Mouse (Mus musculus): ENCODE measurements around the gene Gm6525. TPM values are rescaled to one million over a fixed set of nuclear protein-coding genes. Genes with fewer than 3 reads are reported as not detected.

Gene Gm6525
- polyA plus RNA-seq, 1 experiment = 0.12 TPM

DNA sequence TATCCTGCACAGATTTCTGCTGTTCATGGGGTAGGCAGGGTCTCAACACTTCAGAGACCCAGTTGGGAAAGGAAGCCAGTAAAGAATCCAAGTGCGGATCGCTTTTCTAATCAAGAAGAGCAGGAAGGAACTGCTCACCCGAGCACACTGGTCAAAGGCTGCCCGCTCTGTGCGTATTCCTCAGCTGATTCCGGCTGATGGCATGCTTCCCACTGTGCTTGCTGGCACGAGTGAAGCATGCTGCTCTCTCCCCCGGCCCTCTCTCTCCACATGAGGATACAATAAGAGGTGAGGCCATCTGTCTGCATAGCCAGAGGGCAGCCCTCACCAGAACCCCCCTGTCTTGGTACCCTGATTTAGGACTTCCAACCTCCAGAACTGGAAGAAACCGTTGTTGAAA lies 41.3 kb downstream of the Gm6525 start:
- no peaks in the 10 kb centered on the region for H3K36me3 ChIP-seq (ENCODE audit: control insufficient read depth, insufficient read depth)
- H3K79me2 ChIP-seq (ENCODE audit: control insufficient read depth, insufficient read depth) = no peaks in the 10 kb centered on the region
- H3K4me3 ChIP-seq = no peak overlapping the region
- H3K4me2 ChIP-seq (ENCODE audit: low read depth) = no peak overlapping the region
- no peak overlapping the region for H3ac ChIP-seq (ENCODE audit: control insufficient read depth, insufficient read length)
- no peaks in the 10 kb centered on the region for H3K27me3 ChIP-seq (ENCODE audit: control insufficient read depth, insufficient read depth, insufficient read length)
- no peak for TF ChIP-seq POLR2A (IDR thresholded peaks at IDR 0.05; ENCODE audit: insufficient read length, low read depth)
- TF ChIP-seq POLR2AphosphoS2 (IDR thresholded peaks at IDR 0.05; ENCODE audit: insufficient read length, low read depth) = no peak
- no peak for TF ChIP-seq E2F4 (IDR thresholded peaks at IDR 0.05; ENCODE audit: insufficient read depth)
- no peak for TF ChIP-seq MYOG (IDR thresholded peaks at IDR 0.05; ENCODE audit: control insufficient read depth in 1 of 3, insufficient read depth in 1 of 3, insufficient read length in 2 of 3, low read depth in 2 of 3)
- TF ChIP-seq CEBPB (IDR thresholded peaks at IDR 0.05; ENCODE audit: insufficient read depth, poor library complexity, severe bottlenecking) = no peak
- TF ChIP-seq REST (IDR thresholded peaks at IDR 0.05; ENCODE audit: insufficient read depth, insufficient read length) = no peak
- TF ChIP-seq USF1 (IDR thresholded peaks at IDR 0.05; ENCODE audit: low read depth) = no peak

DNA sequence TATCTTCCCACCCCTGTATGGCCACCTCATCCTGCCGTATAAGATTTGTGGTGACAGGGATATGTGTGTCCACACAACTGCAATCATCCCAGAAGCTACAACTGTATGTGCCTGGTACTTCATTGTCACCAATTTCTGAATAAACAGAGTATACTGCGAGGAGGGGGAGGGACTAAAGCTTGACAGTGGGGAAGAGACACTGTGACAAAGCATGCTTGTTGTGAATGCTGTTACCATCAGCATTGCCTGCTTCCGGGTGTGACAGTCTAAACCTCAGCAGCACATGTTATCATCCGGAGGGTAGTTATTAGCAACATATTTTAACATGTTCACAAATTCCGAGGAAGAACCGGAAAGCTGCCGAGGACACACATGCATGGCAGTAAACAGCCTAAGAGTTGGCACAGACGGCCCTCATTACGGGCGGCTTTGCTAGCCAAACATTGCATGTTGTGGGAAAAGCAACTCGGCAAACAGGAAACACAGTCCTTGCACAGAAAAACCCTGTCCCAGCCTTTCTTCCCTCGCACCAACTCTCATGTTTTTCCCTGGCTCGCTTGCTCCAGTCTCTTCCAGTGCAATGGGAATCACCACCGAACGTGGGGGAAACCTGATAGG lies 41.9 kb downstream of the Gm6525 start:
- Histone ChIP-seq H3K27me3 (ENCODE audit: control insufficient read depth, insufficient read depth, insufficient read length) (no peaks in the 10 kb centered on the region), H3K79me2 (ENCODE audit: control insufficient read depth, insufficient read depth) (no peaks in the 10 kb centered on the region), H3K4me2 (ENCODE audit: low read depth) (no peak overlapping the region), H3K4me3 (no peak overlapping the region), H3ac (ENCODE audit: control insufficient read depth, insufficient read length) (no peak overlapping the region), H3K36me3 (ENCODE audit: control insufficient read depth, insufficient read depth) (no peaks in the 10 kb centered on the region)
- TF ChIP-seq USF1 (IDR thresholded peaks at IDR 0.05; ENCODE audit: low read depth) = no peak

DNA sequence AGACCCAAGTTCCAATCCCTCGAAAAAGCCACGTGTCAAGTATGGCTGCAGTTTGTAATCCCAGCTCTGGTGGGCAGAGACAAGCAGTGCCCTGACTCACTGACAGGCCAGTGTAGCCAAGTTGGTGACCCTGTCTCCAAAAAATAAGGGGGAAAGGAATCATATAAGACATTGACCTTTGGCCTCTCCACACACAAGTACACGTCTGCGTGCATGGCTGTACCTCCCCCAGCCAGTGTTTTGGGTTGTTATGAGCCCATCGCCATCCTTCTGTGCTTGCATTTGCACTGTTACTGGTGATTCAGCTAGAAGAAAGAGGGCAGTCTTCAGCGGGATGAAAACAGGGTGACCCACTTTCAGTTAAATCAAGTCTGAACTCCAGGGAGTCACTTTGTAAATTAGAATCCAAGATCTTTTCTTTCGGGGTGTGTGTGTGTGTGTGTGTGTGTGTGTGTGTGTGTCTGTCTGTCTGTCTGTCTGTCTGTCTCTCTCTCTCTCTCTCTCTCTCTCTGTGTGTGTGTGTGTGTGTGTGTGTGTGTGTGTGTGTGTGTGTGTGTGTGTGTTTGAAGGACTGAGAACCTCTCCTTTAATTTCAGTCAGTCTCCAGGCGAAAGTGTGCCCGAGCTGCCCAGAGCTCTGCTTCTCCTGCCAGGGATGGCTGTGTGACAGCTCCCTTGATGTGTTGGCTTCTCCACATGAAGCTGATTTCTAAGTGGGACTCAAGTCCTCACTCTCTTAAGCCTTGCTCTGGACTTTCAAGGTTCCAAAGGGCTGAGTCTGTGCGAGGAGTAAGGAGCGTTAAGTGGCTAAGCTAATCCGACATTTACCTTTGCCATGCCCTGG lies 43.4 kb downstream of the Gm6525 start:
- no peaks in the 10 kb centered on the region for H3K36me3 ChIP-seq (ENCODE audit: control insufficient read depth, insufficient read depth)
- H3K27me3 ChIP-seq (ENCODE audit: control insufficient read depth, insufficient read depth, insufficient read length) = no peaks in the 10 kb centered on the region
- TF ChIP-seq TCF12 (IDR thresholded peaks at IDR 0.05; ENCODE audit: insufficient read depth, poor library complexity, severe bottlenecking) = no peak
- TF ChIP-seq REST (IDR thresholded peaks at IDR 0.05; ENCODE audit: insufficient read depth, insufficient read length) = no peak
- no peak for TF ChIP-seq MYOG (IDR thresholded peaks at IDR 0.05; ENCODE audit: control insufficient read depth in 1 of 3, insufficient read depth in 1 of 3, insufficient read length in 2 of 3, low read depth in 2 of 3)
- no peak for TF ChIP-seq USF1 (IDR thresholded peaks at IDR 0.05; ENCODE audit: low read depth)
- TF ChIP-seq SRF (IDR thresholded peaks at IDR 0.05; ENCODE audit: control insufficient read depth, insufficient read length, low read depth) = no peak
- TF ChIP-seq MAX (IDR thresholded peaks at IDR 0.05; ENCODE audit: low read depth) = no peak
- no peak for TF ChIP-seq CEBPB (IDR thresholded peaks at IDR 0.05; ENCODE audit: insufficient read depth, poor library complexity, severe bottlenecking)
- TF ChIP-seq TCF3 (IDR thresholded peaks at IDR 0.05; ENCODE audit: insufficient read length, low read depth) = no peak
- TF ChIP-seq E2F4 (IDR thresholded peaks at IDR 0.05; ENCODE audit: insufficient read depth) = no peak
- no peak for TF ChIP-seq POLR2AphosphoS2 (IDR thresholded peaks at IDR 0.05; ENCODE audit: insufficient read length, low read depth)
- TF ChIP-seq MYOD1 (IDR thresholded peaks at IDR 0.05; ENCODE audit: control insufficient read depth in 1 of 3, insufficient read length in 2 of 3, low read depth in 2 of 3) = no peak
- no peak for TF ChIP-seq POLR2A (IDR thresholded peaks at IDR 0.05; ENCODE audit: insufficient read length, low read depth)
- no peak overlapping the region for H3K4me3 ChIP-seq
- no peak overlapping the region for H3ac ChIP-seq (ENCODE audit: control insufficient read depth, insufficient read length)
- H3K4me2 ChIP-seq (ENCODE audit: low read depth) = no peak overlapping the region
- no peaks in the 10 kb centered on the region for H3K79me2 ChIP-seq (ENCODE audit: control insufficient read depth, insufficient read depth)

DNA sequence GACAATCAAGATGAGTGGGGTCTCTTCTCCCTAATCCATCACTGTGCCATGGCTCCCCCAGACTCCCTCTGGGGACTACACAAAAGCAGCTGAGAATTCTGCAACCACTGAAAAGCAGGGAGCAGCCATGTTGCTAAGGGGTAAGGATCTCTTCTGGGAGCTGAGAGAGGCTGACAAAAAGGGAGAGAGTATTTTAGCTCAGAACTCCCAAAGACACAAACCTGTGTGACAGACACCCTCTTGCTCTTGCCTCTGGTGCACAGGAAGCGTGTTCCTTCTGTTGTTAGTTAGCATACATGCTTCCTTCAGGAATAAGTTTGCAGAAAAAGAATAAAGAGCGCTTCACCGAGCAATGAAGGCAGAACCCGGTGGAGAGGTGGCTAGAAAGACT lies 44.1 kb downstream of the Gm6525 start:
- TF ChIP-seq MYOG (IDR thresholded peaks at IDR 0.05; ENCODE audit: control insufficient read depth in 1 of 3, insufficient read depth in 1 of 3, insufficient read length in 2 of 3, low read depth in 2 of 3) (no peak), REST (IDR thresholded peaks at IDR 0.05; ENCODE audit: insufficient read depth, insufficient read length) (no peak), CEBPB (IDR thresholded peaks at IDR 0.05; ENCODE audit: insufficient read depth, poor library complexity, severe bottlenecking) (no peak), E2F4 (IDR thresholded peaks at IDR 0.05; ENCODE audit: insufficient read depth) (no peak), MAX (IDR thresholded peaks at IDR 0.05; ENCODE audit: low read depth) (no peak), TCF3 (IDR thresholded peaks at IDR 0.05; ENCODE audit: insufficient read length, low read depth) (no peak), MYOD1 (IDR thresholded peaks at IDR 0.05; ENCODE audit: control insufficient read depth in 1 of 3, insufficient read length in 2 of 3, low read depth in 2 of 3) (no peak), SRF (IDR thresholded peaks at IDR 0.05; ENCODE audit: control insufficient read depth, insufficient read length, low read depth) (no peak), USF1 (IDR thresholded peaks at IDR 0.05; ENCODE audit: low read depth) (no peak)
- H3K79me2 ChIP-seq (ENCODE audit: control insufficient read depth, insufficient read depth) = no peaks in the 10 kb centered on the region
- no peak overlapping the region for H3K4me3 ChIP-seq
- no peaks in the 10 kb centered on the region for H3K36me3 ChIP-seq (ENCODE audit: control insufficient read depth, insufficient read depth)
- no peaks in the 10 kb centered on the region for H3K27me3 ChIP-seq (ENCODE audit: control insufficient read depth, insufficient read depth, insufficient read length)
- no peak overlapping the region for H3K4me2 ChIP-seq (ENCODE audit: low read depth)
- no peak overlapping the region for H3ac ChIP-seq (ENCODE audit: control insufficient read depth, insufficient read length)

DNA sequence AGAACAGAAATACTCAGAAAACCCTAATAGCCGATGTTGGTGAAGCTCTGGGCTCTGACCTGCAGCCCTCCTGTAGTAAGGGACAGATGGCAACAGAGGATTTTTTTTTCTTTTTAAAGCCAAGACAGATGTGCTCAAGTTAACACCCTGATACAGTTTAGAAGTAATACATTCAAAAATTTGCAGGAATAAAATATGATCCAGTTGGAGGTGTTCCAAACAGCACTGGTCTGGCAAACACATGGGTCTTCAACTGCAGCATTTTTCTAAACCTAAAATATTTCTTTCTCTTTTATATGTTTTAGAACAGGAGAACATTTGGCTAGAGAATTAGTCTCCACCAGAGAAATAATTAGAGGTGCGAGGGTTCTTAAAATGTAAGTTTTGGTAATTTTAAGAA lies 44.6 kb downstream of the Gm6525 start:
- no peak overlapping the region for H3K4me3 ChIP-seq
- TF ChIP-seq USF1 (IDR thresholded peaks at IDR 0.05; ENCODE audit: low read depth) = no peak
- no peak overlapping the region for H3K4me2 ChIP-seq (ENCODE audit: low read depth)
- H3K36me3 ChIP-seq (ENCODE audit: control insufficient read depth, insufficient read depth) = no peaks in the 10 kb centered on the region
- no peaks in the 10 kb centered on the region for H3K27me3 ChIP-seq (ENCODE audit: control insufficient read depth, insufficient read depth, insufficient read length)
- no peak overlapping the region for H3ac ChIP-seq (ENCODE audit: control insufficient read depth, insufficient read length)
- no peaks in the 10 kb centered on the region for H3K79me2 ChIP-seq (ENCODE audit: control insufficient read depth, insufficient read depth)

All from myocyte (in vitro differentiated cells).